In the genomic region with DNA sequence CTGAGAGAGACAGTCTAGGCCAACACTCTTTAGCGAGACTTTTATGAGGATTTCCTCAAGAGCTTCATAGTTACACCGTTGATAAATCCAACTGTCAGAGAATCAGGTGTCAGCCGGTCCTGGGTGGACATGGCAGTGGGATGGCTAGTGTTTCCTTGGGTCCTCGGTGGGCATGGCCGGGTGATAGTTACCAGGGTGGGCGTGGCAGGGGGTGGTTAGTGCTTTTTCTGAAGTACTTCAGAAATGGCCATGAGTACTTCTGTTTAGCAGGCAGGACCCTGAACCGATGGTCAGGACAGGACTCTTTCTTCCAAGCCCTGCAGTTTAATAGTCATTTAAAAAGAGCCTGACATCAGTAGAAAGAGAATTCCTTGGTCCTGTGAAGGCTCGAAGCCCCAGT, we compare ENCODE assay signal across 27 mouse cellular contexts.
"Had no signal": no experiment of that assay in that cellular context is flagged by ENCODE, and none has a peak within 500 bp of the region (broad histone marks: within the 10 kb centered on the region; RNA-seq: fewer than 3 reads in every experiment).

No protein-coding gene starts in this region.

- H3K27me3 ChIP-seq: limb, embryonic 12.5 days; limb, embryonic 13.5 days; limb, embryonic 15.5 days; liver, embryonic 12.5 days; liver, embryonic 13.5 days; liver, embryonic 15.5 days; lung, embryonic 15.5 days; megakaryocyte, embryonic 14.5 days; midbrain, embryonic 12.5 days; midbrain, embryonic 13.5 days; midbrain, embryonic 15.5 days; neural tube, embryonic 12.5 days had no signal

- DNase-seq: left cerebral cortex, postnatal 4 days; liver; liver, embryonic 13.5 days; liver, postnatal 0 days; lung, adult 2 months; lung, embryonic 14.5 days; lung, postnatal 10 days; lung, postnatal 14 days; lung, postnatal 36 days; lung, postnatal 4 days; midbrain, embryonic 14.5 days had no signal

- H3K9me3 ChIP-seq: limb, embryonic 10.5 days; limb, embryonic 12.5 days; limb, embryonic 13.5 days; limb, embryonic 15.5 days; liver, embryonic 12.5 days; liver, embryonic 13.5 days; liver, embryonic 15.5 days; lung, embryonic 15.5 days; midbrain, embryonic 12.5 days; midbrain, embryonic 15.5 days; neural tube, embryonic 12.5 days had no signal

- H3K4me3 ChIP-seq: limb, embryonic 10.5 days; limb, embryonic 12.5 days; limb, embryonic 13.5 days; limb, embryonic 15.5 days; liver, embryonic 12.5 days; liver, embryonic 13.5 days; liver, embryonic 15.5 days; lung, embryonic 15.5 days; megakaryocyte, embryonic 14.5 days; midbrain, embryonic 10.5 days; midbrain, embryonic 12.5 days; midbrain, embryonic 13.5 days; midbrain, embryonic 15.5 days; myocyte; neural tube, embryonic 12.5 days had no signal

- H3K27ac ChIP-seq: limb, embryonic 12.5 days; limb, embryonic 13.5 days; limb, embryonic 15.5 days; liver, embryonic 12.5 days; liver, embryonic 13.5 days; liver, embryonic 14.5 days; liver, embryonic 15.5 days; lung, embryonic 15.5 days; macrophage; midbrain, embryonic 10.5 days; midbrain, embryonic 12.5 days; midbrain, embryonic 13.5 days; midbrain, embryonic 15.5 days; neural tube, embryonic 12.5 days had no signal

- H3K4me1 ChIP-seq: liver, embryonic 12.5 days; liver, embryonic 15.5 days; lung, embryonic 15.5 days; midbrain, embryonic 12.5 days; midbrain, embryonic 13.5 days; midbrain, embryonic 15.5 days; neural tube, embryonic 12.5 days had no signal

- H3K36me3 ChIP-seq: limb, embryonic 12.5 days; limb, embryonic 13.5 days; lung, embryonic 15.5 days; midbrain, embryonic 12.5 days; midbrain, embryonic 13.5 days; midbrain, embryonic 15.5 days; neural tube, embryonic 12.5 days had no signal
